Mouse (Mus musculus): ENCODE results near the gene Srxn1. TPM values are rescaled to one million over a fixed set of nuclear protein-coding genes. Genes with fewer than 3 reads are reported as not detected.
"Not testable (repeated sequence)": the region's sequence is repeated elsewhere in the genome, so short reads cannot be mapped to it uniquely, and the experiment has no call there.

Srxn1 gene
- 10 to 100 TPM; 16.6 to 21.6 TPM for total RNA-seq (2021)

DNA sequence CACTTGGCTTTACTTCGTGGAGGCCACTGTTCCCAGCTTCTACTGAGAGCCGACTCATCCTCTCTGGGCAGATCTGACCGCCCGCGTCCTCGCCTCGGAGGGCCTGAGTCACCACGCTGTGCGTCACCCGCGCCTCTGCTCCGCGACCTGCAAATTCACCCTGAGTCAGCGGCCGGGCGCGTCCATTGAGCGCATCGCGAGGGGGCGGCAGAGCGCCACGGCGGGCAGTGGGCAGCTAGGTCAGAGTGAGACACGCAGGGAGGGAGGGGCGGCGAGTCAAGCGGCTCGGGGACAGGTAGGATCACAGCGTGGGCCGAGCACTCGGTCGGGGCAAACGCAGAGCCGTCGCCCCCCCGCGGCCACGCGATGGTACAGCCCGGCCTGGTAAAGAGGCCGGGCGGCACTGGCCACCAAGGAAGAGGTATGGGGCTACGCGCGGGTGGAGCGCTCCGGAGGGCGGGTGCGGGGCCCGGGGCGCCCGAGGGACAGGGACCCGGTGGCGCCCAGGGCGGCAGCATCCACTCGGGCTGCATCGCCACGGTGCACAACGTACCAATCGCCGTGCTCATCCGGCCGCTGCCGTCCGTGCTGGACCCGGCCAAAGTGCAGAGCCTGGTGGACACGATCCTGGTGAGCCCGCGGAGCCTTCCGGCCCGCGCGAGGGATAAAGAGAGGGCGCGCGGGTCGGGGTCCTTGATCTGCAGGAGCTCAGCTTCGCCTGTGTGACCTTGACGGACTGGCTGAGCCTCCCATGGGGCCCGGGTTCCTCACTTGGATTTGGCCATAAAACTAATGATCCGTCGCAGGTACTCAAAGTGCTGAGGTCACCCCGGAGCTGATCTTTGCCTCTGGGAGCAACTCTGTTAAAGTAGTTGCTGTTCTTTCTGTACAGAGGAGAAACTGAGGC, at the start of gene Srxn1:
Gene Srxn1, plus strand, starts transcription at position 199 of the 907 bp plus-strand sequence.
- intact Hi-C loops (cut with DNase I), result loop anchor here (2.0 to 5.0 kb wide), 4 partner anchors 17 to 262 kb away; no protein-coding TSS in a partner anchor
- peak; percentile 85 to 93 for DNase-seq

DNA sequence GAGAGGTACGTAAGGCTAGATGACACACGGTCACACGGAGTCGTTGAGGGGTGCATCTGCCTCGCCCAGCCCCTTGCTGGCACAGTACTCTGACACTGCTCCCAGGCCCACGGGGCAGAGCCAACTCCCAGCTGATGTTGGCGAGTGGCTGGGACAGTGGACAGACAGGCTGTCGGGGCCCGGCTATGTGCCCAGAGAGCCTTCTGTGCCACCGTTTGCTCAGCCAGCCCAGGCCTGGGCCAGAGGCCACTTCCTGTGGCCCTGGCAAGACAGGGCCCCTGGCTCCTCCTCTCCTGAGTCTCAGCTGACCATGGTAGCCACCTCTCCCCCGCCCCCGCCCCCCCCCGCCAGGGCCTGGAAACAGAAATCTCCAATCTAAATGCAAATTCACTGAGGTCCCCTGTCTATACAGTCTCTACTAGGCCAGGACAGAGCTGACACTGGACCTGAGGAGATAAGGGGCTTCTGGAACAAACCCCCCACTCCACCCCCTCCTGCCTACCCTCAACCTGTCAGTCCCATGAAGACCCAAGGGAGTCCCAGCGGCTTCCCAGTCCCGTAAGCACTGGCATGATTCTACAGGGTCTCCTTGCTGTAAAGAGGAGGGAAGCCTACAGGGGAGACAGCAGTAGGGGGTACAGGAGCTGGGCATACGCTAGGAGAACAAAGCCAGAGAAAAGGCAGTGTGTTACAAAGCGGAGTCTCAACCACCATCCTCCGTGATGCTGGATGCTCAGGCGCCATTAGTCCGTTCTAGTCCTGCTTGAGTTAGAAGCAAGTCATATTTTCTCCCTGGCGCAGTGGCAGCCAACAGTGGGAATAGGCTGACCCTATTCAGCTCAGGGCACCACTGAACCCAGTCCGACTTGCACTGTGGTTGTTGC, 48.7 kb upstream of the Srxn1 start:
- DNase-seq, result no peak

DNA sequence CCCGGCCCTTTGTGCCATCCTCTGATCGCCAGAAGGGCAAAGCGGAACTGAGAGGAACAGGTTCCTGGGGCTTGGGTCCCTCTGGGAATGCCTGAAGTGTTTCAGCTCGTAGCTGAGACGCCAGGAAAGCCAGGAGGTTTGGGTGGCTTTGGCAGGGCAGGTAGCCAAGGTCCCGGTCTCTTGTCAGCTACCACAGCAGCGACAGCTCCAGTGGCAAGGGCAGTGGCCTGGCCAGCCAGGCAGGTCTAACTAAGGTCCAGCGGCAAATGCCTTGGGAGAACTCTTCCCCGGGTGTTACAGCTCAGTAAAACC, 48.1 kb upstream of the Srxn1 start:
- DNase-seq, result no peak
- intact Hi-C loops (cut with DNase I), result no loop called here

More for the DNA sequence above, 48.7 kb upstream of the Srxn1 start:
- intact Hi-C loops (cut with DNase I), result no loop called here

DNA sequence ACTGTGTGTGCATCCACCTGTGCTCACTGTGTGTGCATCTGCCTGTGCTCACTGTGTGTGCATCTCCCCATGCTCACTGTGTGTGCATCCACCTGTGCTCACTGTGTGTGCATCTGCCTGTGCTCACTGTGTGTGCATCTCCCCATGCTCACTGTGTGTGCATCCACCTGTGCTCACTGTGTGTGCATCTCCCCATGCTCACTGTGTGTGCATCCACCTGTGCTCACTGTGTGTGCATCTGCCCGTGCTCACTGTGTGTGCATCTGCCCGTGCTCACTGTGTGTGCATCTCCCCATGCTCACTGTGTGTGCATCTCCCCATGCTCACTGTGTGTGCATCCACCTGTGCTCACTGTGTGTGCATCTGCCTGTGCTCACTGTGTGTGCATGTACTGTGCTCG, 42.5 kb upstream of the Srxn1 start:
- DNase-seq; intact Hi-C loops (cut with DNase I): not testable (repeated sequence)

DNA sequence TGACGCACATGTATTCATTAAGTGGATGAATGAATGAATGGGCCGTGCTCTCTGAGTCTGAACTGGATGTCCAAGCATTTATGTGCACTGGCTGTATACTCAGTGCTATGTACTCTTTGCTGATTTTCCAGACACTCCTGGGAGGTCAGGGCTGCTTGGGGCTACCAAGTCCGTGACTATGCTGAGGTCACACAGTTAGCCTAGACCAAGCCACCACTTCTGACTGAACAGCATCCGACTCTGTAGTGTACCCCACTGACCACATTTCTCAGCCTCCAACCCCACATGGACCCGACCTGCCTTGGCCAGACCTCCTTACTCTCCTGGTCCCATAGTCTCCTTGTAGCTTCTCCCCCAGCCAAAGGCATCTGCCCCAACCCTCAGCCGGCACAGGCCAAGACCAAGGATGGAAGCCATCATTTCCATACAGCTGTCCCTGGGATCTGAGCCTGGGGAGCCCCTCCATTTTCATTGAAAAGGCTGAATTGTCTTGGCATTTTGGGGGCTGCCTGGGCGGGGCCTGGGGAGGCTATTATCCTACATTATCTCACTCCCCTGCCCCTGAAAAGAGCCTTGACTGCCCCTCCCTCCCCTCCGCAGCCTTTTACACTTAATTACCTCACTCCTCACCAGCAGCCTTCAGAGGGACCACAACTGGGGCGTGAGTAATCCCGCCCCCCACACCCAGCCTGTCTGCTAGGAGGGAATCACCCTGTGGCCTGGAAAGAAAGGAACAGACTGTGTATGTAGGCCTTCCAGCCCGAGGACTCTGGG, 36.5 kb upstream of the Srxn1 start:
- no peak for DNase-seq
- intact Hi-C loops (cut with DNase I), result no loop called here

DNA sequence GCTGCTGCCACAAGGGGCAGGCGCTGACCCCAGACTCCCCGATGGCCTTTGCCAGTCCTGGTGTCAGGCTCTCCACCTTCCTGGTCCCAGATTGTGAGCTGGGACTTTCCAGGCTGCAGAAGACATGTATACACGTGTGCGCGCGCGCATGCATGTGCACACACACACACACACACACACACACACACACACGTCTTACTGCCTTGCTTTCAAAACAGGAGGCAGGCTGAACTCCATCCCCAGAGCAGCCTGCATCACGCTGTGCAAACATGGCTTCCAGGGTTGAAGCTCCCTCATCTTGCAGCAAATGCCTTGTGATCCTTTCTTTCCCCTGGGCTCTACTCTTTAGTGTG, 35.9 kb upstream of the Srxn1 start:
- DNase-seq, result no peak
- intact Hi-C loops (cut with DNase I), result no loop called here

DNA sequence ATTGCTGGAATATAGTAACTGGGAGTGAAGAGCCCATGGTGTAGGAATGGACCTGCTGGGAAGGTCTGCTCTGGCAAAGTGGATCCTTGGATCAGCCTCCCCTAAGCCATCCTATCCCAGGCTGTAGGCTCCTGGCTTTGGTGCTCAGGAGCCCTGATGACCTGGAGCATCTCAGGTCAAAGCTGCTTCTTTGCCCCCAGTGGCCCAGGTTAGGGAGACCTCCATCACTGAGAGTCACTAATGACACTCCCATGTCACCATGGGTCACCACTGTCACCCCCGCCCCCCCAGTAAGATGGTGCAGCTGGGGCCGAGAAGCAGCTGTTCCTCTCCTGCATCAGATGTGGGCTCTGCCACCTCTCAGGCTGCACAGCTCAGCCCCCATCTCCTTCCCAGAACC, 35.4 kb upstream of the Srxn1 start:
- no peak for DNase-seq
- intact Hi-C loops (cut with DNase I), result no loop called here

DNA sequence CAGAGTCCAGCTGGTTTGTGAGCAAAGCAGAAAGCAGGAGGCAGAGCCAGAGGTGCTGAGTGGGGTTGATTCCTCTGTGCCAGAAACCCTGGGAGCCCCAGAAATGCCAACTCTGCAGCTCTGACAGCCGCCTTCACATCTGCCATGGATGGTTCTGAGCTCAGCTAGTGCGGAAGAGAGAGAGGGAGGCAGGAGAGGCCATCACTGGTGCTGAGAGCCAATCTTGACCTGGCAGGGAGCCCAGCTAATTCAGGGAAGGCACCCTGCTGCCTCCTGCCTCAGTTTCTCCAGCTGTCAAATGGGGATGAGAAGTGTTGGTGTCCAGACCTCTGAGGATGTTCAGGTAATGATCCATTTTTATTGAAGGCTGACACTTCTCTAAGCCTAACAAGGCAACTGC, 30.8 kb upstream of the Srxn1 start:
- no peak for DNase-seq
- intact Hi-C loops (cut with DNase I), result no loop called here

DNA sequence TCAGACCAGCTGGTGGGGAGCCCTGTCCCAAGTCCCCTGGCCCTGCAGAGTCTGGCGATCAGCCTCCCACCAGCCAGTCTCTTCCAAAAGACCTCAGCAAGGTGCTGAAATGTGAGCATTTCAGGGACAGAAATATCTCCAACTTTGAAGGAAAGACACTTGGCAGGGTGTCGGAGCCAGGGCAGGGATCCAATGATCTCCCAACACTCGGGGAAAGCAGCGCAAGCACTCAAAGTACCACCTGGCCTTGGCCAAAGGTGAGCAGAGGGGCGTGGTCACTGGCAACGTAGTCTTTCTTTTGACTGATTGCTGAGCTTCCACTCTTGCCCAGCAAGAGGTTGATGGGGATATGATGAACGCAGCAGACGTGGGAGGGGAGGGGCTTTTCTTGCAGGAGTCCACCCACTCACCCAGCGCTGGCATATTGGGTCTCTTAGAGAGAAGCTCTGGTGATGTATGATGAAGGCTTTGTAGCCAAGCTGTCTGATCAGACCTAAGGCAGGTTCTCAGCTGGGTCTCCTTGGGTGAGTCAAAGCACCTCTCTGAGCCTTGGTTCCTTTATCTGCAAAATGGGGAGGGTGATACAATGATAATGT, 29.9 kb upstream of the Srxn1 start:
- intact Hi-C loops (cut with DNase I), result no loop called here
- DNase-seq, result no peak

DNA sequence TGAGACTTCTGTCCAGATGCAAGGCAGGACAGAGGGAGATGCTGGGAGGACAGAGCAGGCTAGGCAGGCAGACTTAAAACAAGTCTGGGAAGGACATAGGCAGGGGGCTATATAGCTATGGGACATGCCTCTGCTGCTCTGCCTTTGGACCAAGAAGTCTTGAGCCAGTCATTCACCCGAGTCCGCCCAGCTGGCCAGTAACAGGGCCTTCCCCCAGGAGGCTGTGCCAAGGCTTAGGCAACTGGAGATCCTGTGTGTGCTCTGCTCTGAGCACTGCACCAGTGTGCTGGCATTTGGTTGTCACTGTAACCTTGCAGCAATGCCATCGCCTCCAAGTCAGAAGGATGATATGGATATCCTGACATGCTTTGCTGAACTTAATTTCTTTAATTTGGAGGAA, 28.0 kb upstream of the Srxn1 start:
- intact Hi-C loops (cut with DNase I), result no loop called here

DNA sequence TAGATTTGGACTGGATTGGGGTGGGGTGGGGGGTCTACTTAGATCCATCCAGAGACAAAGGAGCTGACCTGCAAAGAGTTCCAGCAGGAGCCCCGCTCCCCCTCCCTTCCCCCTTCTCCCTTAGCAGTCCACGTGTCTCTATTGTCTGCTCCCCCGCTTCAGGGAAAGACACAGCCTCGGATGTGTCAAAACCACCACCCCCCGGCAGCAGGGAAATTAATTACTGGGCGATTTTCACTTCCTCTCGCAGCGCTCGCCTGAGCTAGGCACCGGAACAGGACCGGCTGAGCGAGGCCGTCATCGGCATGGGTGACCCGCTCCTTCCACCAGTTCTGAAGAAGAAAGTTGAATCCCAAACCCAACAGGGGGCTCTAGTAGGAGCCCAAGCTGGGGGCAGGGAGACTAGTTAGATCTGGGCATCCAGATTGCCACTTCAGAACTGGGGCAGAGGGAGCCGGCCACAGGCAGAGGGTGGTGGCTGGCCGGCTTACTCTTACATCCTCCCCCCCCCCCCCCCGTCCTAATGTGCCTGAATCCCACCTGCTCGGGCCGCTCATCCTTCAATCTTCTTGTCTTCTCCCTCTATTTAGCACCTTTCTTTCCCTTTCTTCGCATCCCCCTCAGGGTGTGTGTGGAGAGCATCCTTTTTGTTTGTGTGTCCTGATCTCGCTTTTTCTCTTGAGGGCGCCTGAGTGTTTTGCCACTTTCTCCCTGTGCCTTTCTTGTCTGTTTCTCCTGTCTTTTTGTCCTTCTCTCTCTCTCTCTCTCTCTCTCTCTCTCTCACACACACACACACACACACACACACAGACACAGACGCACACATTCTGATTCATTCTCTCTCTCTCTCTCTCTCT, 24.4 kb upstream of the Srxn1 start, which contains the start of gene Scrt2:
Gene Scrt2, plus strand, starts transcription at position 845 of the 857 bp plus-strand sequence.
- intact Hi-C loops (cut with DNase I), result no loop called here
- DNase-seq, result peak in 1 of 2 experiments; percentile 13

More for the DNA sequence above, 28.0 kb upstream of the Srxn1 start:
- no peak for DNase-seq

DNA sequence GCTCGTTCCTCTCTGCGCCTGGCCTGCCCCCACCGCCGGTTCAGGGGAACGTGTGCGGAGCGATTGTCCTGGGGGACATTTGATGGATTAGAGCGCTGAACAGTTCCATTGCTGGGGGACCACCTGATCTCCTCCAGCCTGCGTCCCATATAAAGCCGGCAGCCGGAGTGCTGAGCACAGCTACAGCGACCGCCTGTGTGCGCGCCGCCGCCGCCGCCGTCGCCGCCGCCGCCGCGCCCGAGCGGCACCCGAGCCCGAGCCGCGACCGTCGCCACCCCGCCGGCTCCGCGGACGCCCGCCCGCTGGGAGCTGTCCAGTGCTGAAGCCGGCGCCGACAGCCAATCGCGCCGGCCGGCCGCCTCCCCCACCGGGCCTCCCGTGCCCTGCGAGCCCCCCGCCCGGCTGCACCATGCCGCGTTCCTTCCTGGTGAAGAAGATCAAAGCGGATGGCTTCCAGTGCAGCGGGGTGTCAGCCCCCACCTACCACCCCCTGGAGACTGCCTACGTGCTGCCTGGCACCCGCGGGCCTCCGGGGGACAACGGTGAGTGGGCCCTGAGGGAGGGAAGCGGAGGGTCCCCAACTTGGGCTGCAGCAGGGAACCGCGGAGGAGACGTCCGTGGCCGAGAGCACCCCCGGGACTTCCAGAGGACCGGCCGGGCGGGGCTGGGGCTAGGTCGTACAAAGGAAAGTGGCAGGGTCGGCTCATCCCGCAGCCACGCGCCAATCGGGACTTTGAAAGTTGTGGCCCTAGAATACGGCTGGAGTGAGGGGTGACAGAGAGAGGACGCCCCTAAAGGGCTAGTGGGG, 23.5 kb upstream of the Srxn1 start:
- peak; percentile 85 to 87 for DNase-seq
- intact Hi-C loops (cut with DNase I), result no loop called here

DNA sequence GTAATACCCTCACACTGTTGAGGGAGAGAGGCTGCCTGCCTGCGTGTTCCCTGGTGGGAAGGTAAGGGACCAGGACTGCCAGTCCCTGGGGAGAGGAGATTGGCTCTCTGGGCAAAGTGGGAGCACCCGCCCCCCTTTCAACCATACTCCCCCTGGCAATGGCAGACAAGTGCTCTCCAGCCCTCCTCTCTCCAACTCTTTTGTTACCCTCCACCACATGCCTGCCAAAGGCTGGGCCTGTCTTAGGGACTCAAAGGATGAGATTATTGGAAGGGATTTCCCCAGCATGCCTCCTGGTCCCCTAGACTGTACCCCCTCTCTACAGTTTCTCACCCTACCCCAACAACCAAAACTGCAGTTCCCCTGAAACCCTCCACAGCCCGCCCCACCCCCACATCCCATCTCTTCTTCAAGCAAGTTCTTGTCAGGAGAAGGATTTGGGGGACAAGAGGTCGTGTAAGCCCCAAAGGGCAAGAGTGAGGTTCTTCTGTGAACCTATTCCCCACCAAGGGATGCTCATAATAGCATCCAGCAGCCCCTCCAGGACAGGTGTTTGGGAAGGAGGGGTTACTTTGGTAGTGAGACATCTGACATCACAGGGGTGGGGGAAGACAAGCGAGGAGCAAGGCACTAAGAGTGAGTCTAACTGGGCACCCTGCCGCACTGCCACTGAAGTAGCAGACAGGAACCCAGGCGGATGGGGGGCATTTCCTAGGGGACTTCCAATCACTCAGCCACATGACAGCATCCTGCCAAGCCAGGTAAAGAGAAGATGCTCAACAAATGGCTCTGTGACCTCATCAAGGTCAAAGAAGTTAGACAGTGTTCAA, 22.6 kb upstream of the Srxn1 start:
- intact Hi-C loops (cut with DNase I), result no loop called here
- no peak for DNase-seq

DNA sequence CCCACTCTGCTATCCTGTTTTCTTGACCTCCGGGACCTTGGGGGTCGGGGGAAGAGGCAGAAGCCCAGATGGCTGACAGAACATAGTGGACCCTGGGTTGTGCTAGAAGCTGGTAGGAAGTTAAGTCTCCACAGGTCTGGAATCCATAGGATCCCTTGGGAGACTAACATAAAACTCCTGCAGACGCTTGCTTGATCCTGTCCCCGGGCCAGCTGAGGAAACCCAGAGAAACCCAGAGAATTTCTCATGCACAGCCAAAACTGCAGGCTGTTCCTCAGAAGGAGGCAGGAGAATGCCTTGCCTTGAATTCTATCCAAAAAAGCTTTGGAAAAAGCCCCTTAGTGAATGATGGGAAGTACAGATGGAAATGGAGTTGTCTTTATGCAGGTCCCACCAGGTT, 21.9 kb upstream of the Srxn1 start:
- no peak for DNase-seq
- intact Hi-C loops (cut with DNase I), result no loop called here

DNA sequence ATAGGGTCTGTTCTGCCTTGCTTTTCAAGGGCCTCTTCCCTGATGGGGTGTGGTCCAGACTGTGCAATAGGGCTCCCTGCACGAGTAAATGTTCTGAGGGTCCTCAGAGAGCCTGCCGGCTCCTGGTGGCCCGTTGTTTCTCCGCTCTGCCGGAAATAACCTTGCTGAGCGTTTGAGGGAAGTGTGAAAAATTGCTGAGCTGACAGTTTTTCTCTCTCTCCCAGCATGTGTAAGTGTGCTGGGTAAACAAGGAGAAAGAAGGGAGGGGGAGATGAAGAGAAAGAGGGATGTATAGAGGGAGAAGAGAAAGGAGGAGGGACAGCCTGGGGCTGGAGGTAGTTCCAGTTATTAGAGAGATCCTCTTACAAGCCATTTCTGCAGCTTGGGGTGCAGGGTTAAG, 21.0 kb upstream of the Srxn1 start:
- intact Hi-C loops (cut with DNase I), result no loop called here

DNA sequence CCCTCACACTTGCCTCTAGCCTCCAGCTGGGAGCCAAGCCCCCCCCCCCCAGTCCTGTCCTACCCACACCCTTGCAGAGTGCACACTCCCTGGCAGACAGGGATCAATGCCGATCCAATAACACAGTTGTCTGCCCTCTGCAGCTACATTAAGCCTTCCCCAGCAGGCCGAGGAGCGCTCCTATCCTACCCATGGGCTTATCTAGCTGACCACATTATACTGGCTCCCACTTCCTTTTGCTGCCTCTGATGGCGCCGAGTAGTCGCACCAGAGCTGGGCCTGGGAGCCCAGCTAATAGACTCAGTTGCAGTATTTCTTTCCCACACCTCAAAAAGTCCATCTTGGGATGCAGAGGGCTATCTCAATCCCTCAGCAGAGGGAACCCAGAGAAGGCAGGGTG, 19.9 kb upstream of the Srxn1 start:
- intact Hi-C loops (cut with DNase I), result loop anchor here (5.0 kb wide), 2 partner anchors 58 to 282 kb away; no protein-coding TSS in a partner anchor

More for the DNA sequence above, 21.0 kb upstream of the Srxn1 start:
- DNase-seq, result no peak

DNA sequence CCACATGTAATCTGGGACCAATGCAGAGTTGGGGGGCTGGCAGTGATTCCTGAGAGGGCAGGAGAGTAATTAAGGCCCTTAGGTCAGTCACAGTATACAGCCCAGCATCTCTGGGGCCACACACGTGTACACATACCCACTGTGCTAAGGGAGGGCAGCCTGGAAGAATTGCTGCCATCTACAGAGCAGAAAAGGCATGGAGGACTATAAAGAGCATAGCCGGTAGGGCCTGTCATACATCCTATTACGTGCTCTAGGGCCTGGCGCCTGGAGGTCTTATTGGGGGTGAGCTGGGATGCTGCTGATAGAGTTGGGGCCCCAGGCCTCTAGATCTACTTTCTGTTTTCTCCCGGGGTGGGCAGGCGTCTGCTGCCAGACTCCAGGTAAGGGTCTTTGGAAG, 18.9 kb upstream of the Srxn1 start:
- DNase-seq, result no peak
- intact Hi-C loops (cut with DNase I), result loop anchor here (5.0 kb wide), 2 partner anchors 59 to 281 kb away; no protein-coding TSS in a partner anchor

More for the DNA sequence above, 19.9 kb upstream of the Srxn1 start:
- DNase-seq, result no peak
